Mouse (Mus musculus) spleen, adult 2 months (tissue): ENCODE measurements around the gene Kcnk7. TPM values are rescaled to one million over a fixed set of nuclear protein-coding genes. Genes with fewer than 3 reads are reported as not detected.

ENCODE experiments used
- DNase-seq, 2 experiments: peaks; one replicate each; pipeline versions ENCODE4 v3.0.0 to v3.0.0-alpha.2; 2012 to 2021; ENCODE audit warnings: low spot score in 2 of 2, low read depth in 1 of 2
- H3K27ac ChIP-seq: fragments of 200-500 bp; 2 replicates; pipeline ENCODE4 v1.5.1; 2012; ENCODE audit warnings: low read length, inconsistent platforms; ENCODE audit not compliant: insufficient read depth
- H3K27me3 ChIP-seq: fragments of 200-500 bp; 2 replicates; pipeline ENCODE4 v1.6.1; 2012; ENCODE audit warnings: mild to moderate bottlenecking, moderate library complexity, low read length, inconsistent platforms; ENCODE audit not compliant: control insufficient read depth, insufficient read depth
- H3K36me3 ChIP-seq: fragments of 200-500 bp; 2 replicates; pipeline ENCODE4 v1.6.1; 2012; ENCODE audit warnings: mild to moderate bottlenecking, low read length, inconsistent platforms; ENCODE audit not compliant: control insufficient read depth, insufficient read depth
- H3K4me1 ChIP-seq: fragments of 200-500 bp; 2 replicates; pipeline ENCODE4 v1.6.1; 2011; ENCODE audit warnings: inconsistent platforms; ENCODE audit not compliant: control insufficient read depth, insufficient read depth, insufficient read length
- H3K4me3 ChIP-seq: fragments of 200-500 bp; 2 replicates; pipeline ENCODE4 v1.5.1; 2011; ENCODE audit warnings: mild to moderate bottlenecking, inconsistent platforms; ENCODE audit not compliant: insufficient read depth, insufficient read length; ENCODE audit errors: extremely low read depth
- CTCF ChIP-seq: fragments of 200-500 bp; IDR thresholded peaks from 2 replicates; pipeline ENCODE4 v1.5.1; 2011; ENCODE audit warnings: mild to moderate bottlenecking, inconsistent platforms; ENCODE audit not compliant: insufficient read depth, insufficient read length, insufficient replicate concordance; ENCODE audit errors: extremely low read depth
- POLR2A ChIP-seq: fragments of 200-500 bp; IDR thresholded peaks from 2 replicates; pipeline ENCODE4 v1.6.1; 2011; ENCODE audit warnings: low read depth, low read length, inconsistent platforms
- WGBS: fragments of 180-500 bp; shearing (Covaris S2); methylation state at CpG from one replicate; pipeline ENCODE4 v1.1.7; 2018; 5-methylcytosine and 5-hydroxymethylcytosine counted together
- polyA plus RNA-seq: library from polyadenylated mRNA; depleted of rRNA; stranded (reverse); fragments of >200 nt; gene quantifications from 2 replicates; pipeline ENCODE4 v1.2.3, GENCODE M21; 2012; rRNA removed

Gene Kcnk7
- polyA plus RNA-seq, 1 experiment: 0.19 TPM

DNA sequence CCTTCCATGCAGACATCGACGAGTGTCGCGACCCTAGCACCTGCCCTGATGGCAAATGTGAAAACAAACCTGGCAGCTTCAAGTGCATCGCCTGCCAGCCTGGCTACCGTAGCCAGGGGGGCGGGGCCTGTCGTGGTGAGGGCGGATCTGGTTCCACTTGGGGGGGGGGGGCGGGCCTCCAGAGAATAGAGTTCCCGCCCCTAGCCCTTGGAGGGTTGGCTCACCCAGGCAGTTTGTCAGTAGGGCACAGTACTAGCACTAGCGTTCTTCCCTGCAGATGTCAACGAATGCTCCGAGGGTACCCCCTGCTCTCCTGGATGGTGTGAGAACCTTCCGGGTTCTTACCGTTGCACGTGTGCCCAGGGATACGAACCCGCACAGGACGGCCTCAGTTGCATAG lies 47.6 kb downstream of the Kcnk7 start:
- peaks cover 3% of the 10 kb centered on the region; the same call in 1 of the 2 replicates for H3K4me1 ChIP-seq
- H3K4me3 ChIP-seq: no peak overlapping the region; the same call in 1 of the 2 replicates
- 35% methylated on average over 19 of the region's 20 CpGs for WGBS
- H3K36me3 ChIP-seq: no peaks in the 10 kb centered on the region
- no peaks in the 10 kb centered on the region for H3K27me3 ChIP-seq
- no peak for TF ChIP-seq POLR2A
- TF ChIP-seq CTCF: no peak
- DNase-seq: no peak
- no peak overlapping the region for H3K27ac ChIP-seq

DNA sequence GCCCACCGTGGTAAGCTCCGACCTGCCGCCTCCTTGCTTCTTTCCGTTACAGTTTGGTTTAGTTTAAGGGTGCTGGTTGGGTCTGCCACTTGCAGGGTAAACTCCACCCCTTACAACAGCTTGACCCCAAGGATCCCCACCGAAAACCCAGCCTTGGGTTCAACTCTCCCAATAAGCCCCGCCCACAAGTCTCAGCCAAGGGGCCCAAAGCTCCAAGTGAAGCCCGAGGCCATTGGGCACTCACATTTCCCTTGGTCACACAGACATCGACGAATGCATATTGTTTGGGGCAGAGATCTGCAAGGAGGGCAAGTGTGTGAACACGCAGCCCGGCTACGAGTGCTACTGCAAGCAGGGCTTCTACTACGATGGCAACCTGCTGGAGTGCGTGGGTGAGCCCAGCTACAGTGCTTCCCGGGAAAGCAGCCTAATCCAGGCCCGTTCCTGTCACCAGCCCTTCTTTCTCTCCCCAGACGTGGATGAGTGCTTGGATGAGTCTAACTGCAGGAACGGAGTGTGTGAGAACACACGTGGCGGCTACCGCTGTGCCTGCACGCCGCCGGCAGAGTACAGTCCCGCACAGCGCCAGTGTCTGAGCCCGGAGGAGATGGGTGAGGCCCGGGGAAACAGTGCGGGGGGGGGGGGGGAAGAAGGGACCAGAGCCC lies 52.3 kb downstream of the Kcnk7 start:
- WGBS: 44% methylated on average over 29 of the region's 29 CpGs
- peaks cover 32% of the 10 kb centered on the region for H3K36me3 ChIP-seq
- no peaks in the 10 kb centered on the region; the same call in none of the 2 replicates for H3K4me1 ChIP-seq
- no peak overlapping the region for H3K27ac ChIP-seq
- H3K27me3 ChIP-seq: no peaks in the 10 kb centered on the region
- DNase-seq: no peak
- TF ChIP-seq POLR2A: no peak
- TF ChIP-seq CTCF: no peak
- no peak overlapping the region for H3K4me3 ChIP-seq

Other genes with a start within 250 kb of the Kcnk7 start
- gene Ccdc85b, start 246.5 kb upstream of the Kcnk7 start, polyA plus RNA-seq: 5.3 and 6.8 TPM in 2 replicates
- 80.4 and 131 TPM in 2 replicates for gene Fibp, start 243.8 kb upstream of the Kcnk7 start, polyA plus RNA-seq
- 27.6 and 34.3 TPM in 2 replicates for gene Ctsw, start 235.9 kb upstream of the Kcnk7 start, polyA plus RNA-seq
- 21.7 and 29.4 TPM in 2 replicates for gene Efemp2, start 230.4 kb upstream of the Kcnk7 start, polyA plus RNA-seq
- gene Mus81, start 216.0 kb upstream of the Kcnk7 start, polyA plus RNA-seq: 41.5 and 53.9 TPM in 2 replicates
- gene Cfl1, start 213.9 kb upstream of the Kcnk7 start, polyA plus RNA-seq: 427 and 734 TPM in 2 replicates
- gene 1700020D05Rik, start 200.6 kb upstream of the Kcnk7 start, polyA plus RNA-seq: 0.77 and 1.5 TPM in 2 replicates
- gene Snx32, start 193.8 kb upstream of the Kcnk7 start, polyA plus RNA-seq: 10.8 and 12.2 TPM in 2 replicates
- 0.05 TPM in 2 replicates for gene Ovol1, start 143.7 kb upstream of the Kcnk7 start, polyA plus RNA-seq
- 18.6 and 25.0 TPM in 2 replicates for gene Ap5b1, start 136.3 kb upstream of the Kcnk7 start, polyA plus RNA-seq
- 47.8 and 74.6 TPM in 2 replicates for gene Rnaseh2c, start 102.5 kb upstream of the Kcnk7 start, polyA plus RNA-seq
- 37.3 and 46.1 TPM in 2 replicates for gene Kat5, start 94.1 kb upstream of the Kcnk7 start, polyA plus RNA-seq
- 87.1 and 110 TPM in 2 replicates for gene Rela, start 66.9 kb upstream of the Kcnk7 start, polyA plus RNA-seq
- 417 and 497 TPM in 2 replicates for gene Sipa1, start 40.7 kb upstream of the Kcnk7 start, polyA plus RNA-seq
- 73.4 and 88.7 TPM in 2 replicates for gene Map3k11, start 15.6 kb upstream of the Kcnk7 start, polyA plus RNA-seq
- gene Pcnx3, start 15.5 kb upstream of the Kcnk7 start, polyA plus RNA-seq: 195 and 236 TPM in 2 replicates
- gene Ehbp1l1, start 21.9 kb downstream of the Kcnk7 start, polyA plus RNA-seq: 94.6 and 101 TPM in 2 replicates
- 124 and 173 TPM in 2 replicates for gene Fam89b, start 25.3 kb downstream of the Kcnk7 start, polyA plus RNA-seq
- 22.5 and 25.8 TPM in 2 replicates for gene Ltbp3, start 36.5 kb downstream of the Kcnk7 start, polyA plus RNA-seq
- gene Scyl1, start 67.1 kb downstream of the Kcnk7 start, polyA plus RNA-seq: 65.4 and 68.0 TPM in 2 replicates
- gene Frmd8, start 170.9 kb downstream of the Kcnk7 start, polyA plus RNA-seq: 42.3 and 43.9 TPM in 2 replicates
- gene Slc25a45, start 173.4 kb downstream of the Kcnk7 start, polyA plus RNA-seq: 36.6 and 37.6 TPM in 2 replicates
- gene Tigd3, start 189.8 kb downstream of the Kcnk7 start, polyA plus RNA-seq: 1.3 TPM in 2 replicates
- gene Dpf2, start 208.6 kb downstream of the Kcnk7 start, polyA plus RNA-seq: 59.9 and 74.8 TPM in 2 replicates
- 8.1 and 8.2 TPM in 2 replicates for gene Cdc42ep2, start 220.4 kb downstream of the Kcnk7 start, polyA plus RNA-seq